Mouse (Mus musculus): ENCODE measurements around the gene Gm45261. TPM values are rescaled to one million over a fixed set of nuclear protein-coding genes. Genes with fewer than 3 reads are reported as not detected.

Gm45261 gene
- polyA plus RNA-seq, 1 experiment = not detected

DNA sequence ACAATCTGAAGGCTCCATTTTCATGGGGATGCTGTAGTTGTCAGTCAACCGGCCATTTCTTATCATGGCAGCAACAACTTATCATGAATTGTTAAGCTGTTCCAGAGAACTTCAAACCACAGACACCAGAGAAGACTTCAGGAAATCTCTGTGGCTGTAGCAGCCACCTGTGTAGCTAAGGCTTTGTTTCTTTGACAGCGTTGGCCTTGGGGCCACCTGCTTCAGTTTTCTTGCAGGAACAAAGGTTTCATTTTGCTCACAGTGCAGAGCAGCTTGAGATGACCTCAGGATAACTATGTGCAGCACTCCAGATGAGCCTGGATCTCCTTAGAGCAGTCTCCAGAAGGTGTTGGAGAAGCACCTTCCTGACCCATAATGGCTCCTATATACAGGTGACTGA lies 48.7 kb downstream of the Gm45261 start:
- Histone ChIP-seq H3K27ac (ENCODE audit: insufficient read depth, low read depth, low read length) (no peak overlapping the region), H3K27me3 (ENCODE audit: control insufficient read depth, insufficient read depth, low read length) (no peaks in the 10 kb centered on the region), H3K4me1 (ENCODE audit: control insufficient read depth, insufficient read depth, insufficient read length, low read length) (no peaks in the 10 kb centered on the region), H3K36me3 (ENCODE audit: control insufficient read depth, insufficient read depth, low read length) (no peaks in the 10 kb centered on the region), H3K4me3 (ENCODE audit: low read depth, low read length) (no peak overlapping the region)
- 27% methylated on average over 2 of the region's 2 CpGs for WGBS
- TF ChIP-seq POLR2A (IDR thresholded peaks at IDR 0.05; ENCODE audit: low read depth, low read length) (no peak), CTCF (IDR thresholded peaks at IDR 0.05; ENCODE audit: extremely low read depth, insufficient read length, insufficient replicate concordance, low read depth, low read length) (no peak)

DNA sequence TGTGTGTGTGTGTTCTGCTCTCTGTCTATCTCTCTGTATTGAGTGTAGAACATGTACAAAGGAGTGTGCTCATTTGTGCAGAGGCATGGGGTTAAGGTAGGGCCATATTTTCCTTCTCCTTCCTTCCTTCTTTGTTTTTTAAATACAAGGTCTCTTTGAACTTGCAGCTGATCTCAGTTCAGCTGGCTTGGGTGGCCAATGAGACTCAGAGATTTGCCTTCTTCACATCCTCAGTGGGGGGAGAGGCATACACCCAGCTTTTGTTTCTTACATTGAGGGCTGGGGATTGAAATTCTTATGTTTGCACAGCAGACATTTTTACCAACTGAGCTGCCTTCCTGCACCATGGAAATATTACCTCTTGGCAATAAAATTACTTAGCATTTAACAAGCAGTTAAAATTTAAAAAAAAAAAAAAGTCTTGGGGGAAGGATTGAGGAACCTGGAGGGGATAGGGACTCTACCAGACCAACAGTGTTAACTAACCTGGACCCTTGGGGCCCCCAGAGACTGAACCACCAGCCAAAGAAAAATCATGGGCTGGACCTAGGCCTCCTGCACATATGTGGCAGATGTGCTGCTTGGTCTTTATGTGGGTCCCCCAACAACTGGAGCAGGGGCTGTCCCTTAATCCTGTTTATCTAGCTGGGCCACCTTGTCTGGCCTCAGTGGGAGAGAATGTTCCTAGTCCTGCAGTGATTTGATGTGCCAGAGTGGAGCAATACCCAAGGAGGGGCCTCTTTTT lies 50.8 kb downstream of the Gm45261 start:
- Histone ChIP-seq H3K27me3 (ENCODE audit: control insufficient read depth, insufficient read depth, low read length) (no peaks in the 10 kb centered on the region), H3K4me1 (ENCODE audit: control insufficient read depth, insufficient read depth, insufficient read length, low read length) (no peaks in the 10 kb centered on the region), H3K27ac (ENCODE audit: insufficient read depth, low read depth, low read length) (no peak overlapping the region), H3K36me3 (ENCODE audit: control insufficient read depth, insufficient read depth, low read length) (no peaks in the 10 kb centered on the region), H3K4me3 (ENCODE audit: low read depth, low read length) (no peak overlapping the region)
- TF ChIP-seq CTCF (IDR thresholded peaks at IDR 0.05; ENCODE audit: extremely low read depth, insufficient read length, insufficient replicate concordance, low read depth, low read length) (no peak), POLR2A (IDR thresholded peaks at IDR 0.05; ENCODE audit: low read depth, low read length) (no peak)

DNA sequence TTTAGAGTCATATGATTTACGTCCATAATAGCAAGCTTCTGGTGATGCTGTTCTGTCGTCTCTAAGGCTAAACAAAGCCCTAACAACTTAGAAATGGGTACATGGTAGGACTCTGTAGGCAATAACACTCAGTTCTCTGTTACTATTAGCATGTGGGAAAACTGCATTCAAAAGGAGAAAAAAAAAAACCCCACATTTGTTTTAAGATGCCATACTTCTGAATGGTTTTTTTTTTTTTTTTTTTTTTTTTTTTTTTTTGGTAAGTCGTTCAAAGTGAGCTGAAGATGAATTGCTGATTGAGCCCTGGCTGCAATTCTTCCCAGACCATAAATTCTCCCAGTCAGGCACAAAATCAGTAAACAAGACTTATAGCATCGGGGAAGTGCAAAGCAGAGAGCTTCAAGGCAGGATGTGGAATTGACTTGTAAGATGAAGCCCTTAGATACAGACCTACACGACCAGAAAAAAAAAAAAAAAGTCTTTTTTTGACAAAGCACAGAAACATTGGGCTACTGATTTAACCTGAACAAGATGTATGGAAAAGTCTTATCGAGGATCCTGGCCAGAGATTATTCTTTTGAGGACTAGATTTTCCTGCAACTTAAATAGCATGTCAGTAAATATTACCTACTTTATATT lies 51.7 kb downstream of the Gm45261 start:
- 40% methylated on average over 6 of the region's 6 CpGs for WGBS
- Histone ChIP-seq H3K4me3 (ENCODE audit: low read depth, low read length) (no peak overlapping the region), H3K4me1 (ENCODE audit: control insufficient read depth, insufficient read depth, insufficient read length, low read length) (no peaks in the 10 kb centered on the region), H3K36me3 (ENCODE audit: control insufficient read depth, insufficient read depth, low read length) (no peaks in the 10 kb centered on the region), H3K27ac (ENCODE audit: insufficient read depth, low read depth, low read length) (no peak overlapping the region), H3K27me3 (ENCODE audit: control insufficient read depth, insufficient read depth, low read length) (no peaks in the 10 kb centered on the region)
- no peak for TF ChIP-seq POLR2A (IDR thresholded peaks at IDR 0.05; ENCODE audit: low read depth, low read length)
- no peak for TF ChIP-seq CTCF (IDR thresholded peaks at IDR 0.05; ENCODE audit: extremely low read depth, insufficient read length, insufficient replicate concordance, low read depth, low read length)

DNA sequence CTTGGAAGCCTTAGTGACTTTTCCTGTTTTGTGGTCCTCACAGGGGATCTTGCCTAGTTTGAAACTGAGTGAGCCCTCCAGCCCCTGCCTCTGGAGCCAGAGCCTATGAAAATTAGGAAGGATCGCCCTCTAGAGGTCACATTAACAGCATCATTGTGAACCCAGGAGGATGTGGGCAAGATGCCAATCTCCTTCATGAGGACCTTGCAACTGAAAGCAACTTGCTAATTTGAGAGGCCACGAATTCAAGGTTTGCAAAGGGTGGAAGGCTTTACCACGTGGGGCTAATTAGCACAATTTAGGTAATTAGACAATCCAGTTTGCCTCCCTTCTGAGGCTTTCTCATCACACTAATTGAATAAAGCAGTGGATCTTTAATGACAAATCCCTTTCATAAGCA lies 52.7 kb downstream of the Gm45261 start:
- H3K4me1 ChIP-seq (ENCODE audit: control insufficient read depth, insufficient read depth, insufficient read length, low read length) = no peaks in the 10 kb centered on the region
- TF ChIP-seq CTCF (IDR thresholded peaks at IDR 0.05; ENCODE audit: extremely low read depth, insufficient read length, insufficient replicate concordance, low read depth, low read length) = peak; percentile 61; the same call in 1 of the 2 replicates
- TF ChIP-seq POLR2A (IDR thresholded peaks at IDR 0.05; ENCODE audit: low read depth, low read length) = no peak
- no peak overlapping the region for H3K27ac ChIP-seq (ENCODE audit: insufficient read depth, low read depth, low read length)
- H3K36me3 ChIP-seq (ENCODE audit: control insufficient read depth, insufficient read depth, low read length) = no peaks in the 10 kb centered on the region
- no peaks in the 10 kb centered on the region for H3K27me3 ChIP-seq (ENCODE audit: control insufficient read depth, insufficient read depth, low read length)
- no peak overlapping the region for H3K4me3 ChIP-seq (ENCODE audit: low read depth, low read length)
- 1% methylated on average over 3 of the region's 3 CpGs for WGBS

DNA sequence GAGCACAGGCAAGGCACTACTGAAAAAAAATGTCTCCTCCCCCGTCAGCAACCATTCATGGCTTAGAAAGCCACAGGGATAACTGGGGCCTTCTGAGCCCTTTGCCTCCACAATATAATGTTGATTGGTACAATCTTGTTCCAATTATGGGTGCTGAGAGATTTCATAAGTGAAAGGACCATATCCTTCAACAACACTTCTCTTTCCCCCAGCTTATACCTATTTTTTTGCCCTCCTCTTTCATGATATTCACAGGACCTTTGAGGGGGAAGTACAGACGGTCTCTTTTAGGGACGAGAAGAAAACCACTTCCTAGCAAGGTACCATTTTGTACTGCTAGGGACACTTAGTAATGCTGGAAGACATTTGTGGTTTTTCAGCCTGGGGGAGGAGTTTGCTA lies 57.1 kb downstream of the Gm45261 start:
- H3K27ac ChIP-seq (ENCODE audit: insufficient read depth, low read depth, low read length) = no peak overlapping the region
- no peaks in the 10 kb centered on the region for H3K4me1 ChIP-seq (ENCODE audit: control insufficient read depth, insufficient read depth, insufficient read length, low read length)
- WGBS = 84% methylated on average over 3 of the region's 3 CpGs
- H3K4me3 ChIP-seq (ENCODE audit: low read depth, low read length) = no peak overlapping the region
- H3K27me3 ChIP-seq (ENCODE audit: control insufficient read depth, insufficient read depth, low read length) = no peaks in the 10 kb centered on the region
- H3K36me3 ChIP-seq (ENCODE audit: control insufficient read depth, insufficient read depth, low read length) = no peaks in the 10 kb centered on the region
- no peak for TF ChIP-seq CTCF (IDR thresholded peaks at IDR 0.05; ENCODE audit: extremely low read depth, insufficient read length, insufficient replicate concordance, low read depth, low read length)
- no peak for TF ChIP-seq POLR2A (IDR thresholded peaks at IDR 0.05; ENCODE audit: low read depth, low read length)

DNA sequence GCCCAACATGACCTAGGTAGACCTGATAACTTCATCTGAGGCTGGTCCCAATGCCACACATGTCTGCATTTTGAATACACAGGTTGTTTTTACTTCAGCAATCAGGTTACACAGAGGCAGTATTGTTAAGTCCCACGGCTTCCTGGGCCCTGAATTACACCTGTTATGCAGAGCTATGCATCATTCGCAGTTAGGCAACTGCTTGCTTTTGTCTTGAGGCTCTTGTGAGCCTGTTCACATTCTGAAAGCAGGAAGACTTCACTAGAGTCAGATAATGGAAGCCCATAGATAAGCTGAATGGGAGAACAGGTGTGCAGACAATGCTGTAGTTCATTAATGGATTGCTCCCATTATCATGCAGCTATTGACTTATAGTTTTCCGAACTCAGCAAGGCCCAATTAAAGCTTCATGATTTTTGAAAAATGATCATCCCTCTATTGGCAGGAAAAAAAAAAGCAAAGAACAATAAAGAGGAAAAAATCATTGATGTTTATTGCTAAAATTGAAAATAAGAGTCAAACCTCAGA lies 57.8 kb downstream of the Gm45261 start:
- no peak overlapping the region for H3K4me3 ChIP-seq (ENCODE audit: low read depth, low read length)
- H3K4me1 ChIP-seq (ENCODE audit: control insufficient read depth, insufficient read depth, insufficient read length, low read length) = no peaks in the 10 kb centered on the region
- TF ChIP-seq POLR2A (IDR thresholded peaks at IDR 0.05; ENCODE audit: low read depth, low read length) (no peak), CTCF (IDR thresholded peaks at IDR 0.05; ENCODE audit: extremely low read depth, insufficient read length, insufficient replicate concordance, low read depth, low read length) (no peak)
- H3K36me3 ChIP-seq (ENCODE audit: control insufficient read depth, insufficient read depth, low read length) = no peaks in the 10 kb centered on the region
- WGBS = 39% methylated on average over 3 of the region's 3 CpGs
- H3K27ac ChIP-seq (ENCODE audit: insufficient read depth, low read depth, low read length) = no peak overlapping the region
- no peaks in the 10 kb centered on the region for H3K27me3 ChIP-seq (ENCODE audit: control insufficient read depth, insufficient read depth, low read length)

DNA sequence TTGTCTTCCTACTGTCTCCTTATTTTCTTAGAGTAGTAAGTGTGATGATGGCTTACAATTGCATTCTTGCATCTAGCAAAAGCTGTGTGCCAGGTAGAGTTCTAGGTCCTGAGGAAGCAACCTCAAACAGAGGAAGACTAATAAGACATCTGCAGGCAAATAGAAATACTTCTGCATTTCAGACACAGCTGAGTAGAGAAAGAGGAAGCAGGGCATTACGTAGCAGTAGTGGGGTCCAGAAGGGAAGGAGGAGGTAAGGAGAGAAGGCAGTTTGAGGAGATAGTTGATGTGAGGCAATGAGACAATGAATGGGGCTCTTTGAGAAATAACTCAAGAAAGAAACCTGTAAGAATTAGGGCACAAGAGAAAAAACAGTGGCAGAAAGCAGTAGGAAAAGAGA lies 59.3 kb downstream of the Gm45261 start:
- TF ChIP-seq CTCF (IDR thresholded peaks at IDR 0.05; ENCODE audit: extremely low read depth, insufficient read length, insufficient replicate concordance, low read depth, low read length) = no peak
- TF ChIP-seq POLR2A (IDR thresholded peaks at IDR 0.05; ENCODE audit: low read depth, low read length) = no peak
- Histone ChIP-seq H3K4me3 (ENCODE audit: low read depth, low read length) (no peak overlapping the region), H3K27ac (ENCODE audit: insufficient read depth, low read depth, low read length) (no peak overlapping the region), H3K27me3 (ENCODE audit: control insufficient read depth, insufficient read depth, low read length) (no peaks in the 10 kb centered on the region), H3K36me3 (ENCODE audit: control insufficient read depth, insufficient read depth, low read length) (no peaks in the 10 kb centered on the region), H3K4me1 (ENCODE audit: control insufficient read depth, insufficient read depth, insufficient read length, low read length) (0 out of 2 replicates have a peak, but pooled peaks cover 2% of the 10 kb centered on the region)
- WGBS = 81% methylated on average over 1 of the region's 1 CpGs

Other genes starting within 250 kb of the Gm45261 start
- gene Fam124b, start 243.0 kb downstream of the Gm45261 start, polyA plus RNA-seq (2012; rRNA removed) = not detected in 2 replicates
- gene Cul3, start 121.0 kb downstream of the Gm45261 start, polyA plus RNA-seq (2012; rRNA removed) = 1.3 and 4.5 TPM in 2 replicates

Data from small intestine, adult 2 months (tissue).